Mouse (Mus musculus) heart, adult 18-20 months (tissue): ENCODE measurements around the gene Adam1b. TPM values are rescaled to one million over a fixed set of nuclear protein-coding genes. Genes with fewer than 3 reads are reported as not detected.

Source experiments
- total RNA-seq, 2 experiments: library from RNA; stranded (reverse); gene quantifications; 2 replicates each; pipeline ENCODE4 v1.2.3; 2021

Adam1b gene
- total RNA-seq, 2 experiments from 2014 or later, result not detected

Other genes starting within 250 kb of the Adam1b start
- 10 to 100 TPM; 61.2 to 68.8 TPM for gene Trafd1, start 117.8 kb downstream of the Adam1b start, total RNA-seq
- 10 to 100 TPM; 22.4 to 23.1 TPM for gene Naa25, start 105.5 kb downstream of the Adam1b start, total RNA-seq
- 10 to 100 TPM; 12.0 to 14.9 TPM for gene Tmem116, start 51.5 kb downstream of the Adam1b start, total RNA-seq
- 10 to 100 TPM; 68.2 to 68.6 TPM for gene Erp29, start 50.9 kb downstream of the Adam1b start, total RNA-seq
- 1 to 10 TPM; 1.3 to 2.0 TPM for gene Adam1a, start 42.0 kb upstream of the Adam1b start, total RNA-seq
- not detected for gene Gm42878, start 42.0 kb upstream of the Adam1b start, total RNA-seq
- gene Mapkapk5, start 42.5 kb upstream of the Adam1b start, total RNA-seq, result 10 to 100 TPM; 81.6 to 84.8 TPM
- gene Aldh2, start 90.4 kb upstream of the Adam1b start, total RNA-seq, result 100 to 1,000 TPM; 347 to 417 TPM
- 10 to 100 TPM; 89.0 to 93.2 TPM for gene Acad12, start 115.5 kb upstream of the Adam1b start, total RNA-seq
- gene Acad10, start 157.1 kb upstream of the Adam1b start, total RNA-seq, result 10 to 100 TPM; 25.4 to 27.5 TPM
- 10 to 100 TPM; 26.5 to 28.9 TPM for gene Brap, start 157.1 kb upstream of the Adam1b start, total RNA-seq
- gene Atxn2, start 207.9 kb upstream of the Adam1b start, total RNA-seq, result 100 to 1,000 TPM; 137 to 154 TPM